Comparison of ENCODE assay signal across 9 mouse cellular contexts in genomic region chr7:45567112-45567779, GRCm38 (mm10). TPM values are rescaled to one million over a fixed set of nuclear protein-coding genes. Genes with fewer than 3 reads are reported as not detected.
DNase-seq lines count a peak whose midpoint lies in the region; ATAC-seq and TF ChIP-seq lines count a peak whose summit lies in the region.
"Had no signal": no experiment of that assay in that cellular context is flagged by ENCODE, and none has a peak within 500 bp of the region (broad histone marks: within the 10 kb centered on the region; RNA-seq: fewer than 3 reads in every experiment).

No protein-coding gene starts in this region.

- H3K9me3 ChIP-seq in heart, embryonic 11.5 days (replicated peaks; ENCODE audit: control insufficient read depth, low read length): no peaks in the 10 kb centered on the region
- H3K9me3 ChIP-seq in ES-E14 (ENCODE audit: control insufficient read depth, insufficient read depth, low read depth, low read length): no peaks in the 10 kb centered on the region
- H3K9me3 ChIP-seq in hindbrain, embryonic 10.5 days: no peaks in the 10 kb centered on the region

- no peak for ATAC-seq in heart, embryonic 11.5 days (replicated peaks; ENCODE audit: insufficient number of reproducible peaks, low FRiP score, low TSS enrichment)

- no peaks in the 10 kb centered on the region for H3K27me3 ChIP-seq in heart, embryonic 11.5 days (ENCODE audit: control insufficient read depth, insufficient read depth, low read length)
- peaks cover 2% of the 10 kb centered on the region; the same call in 1 of the 2 replicates for H3K27me3 ChIP-seq in hindbrain, embryonic 10.5 days (ENCODE audit: insufficient read depth, poor library complexity, severe bottlenecking)

- WGBS in heart, embryonic 11.5 days (ENCODE audit: insufficient replicate concordance): 72% methylated on average over 8 of the region's 8 CpGs
- WGBS in hindbrain, embryonic 10.5 days: 70% methylated on average over 8 of the region's 8 CpGs
- 95% methylated on average over 8 of the region's 8 CpGs for WGBS in macrophage (ENCODE audit: missing documents)

- in situ Hi-C loops in ES-E14 (cut with MboI; ENCODE audit: low sequenced_read_pairs in 2 of 2, unreplicated experiment in 2 of 2): no loop called here

- H3K36me3 ChIP-seq in heart, embryonic 11.5 days (ENCODE audit: control insufficient read depth, insufficient read depth, low read length): no peaks in the 10 kb centered on the region
- H3K36me3 ChIP-seq in ES-E14 (ENCODE audit: control insufficient read depth, insufficient read depth, low read length, poor library complexity, severe bottlenecking): peaks cover 16% of the 10 kb centered on the region
- no peaks in the 10 kb centered on the region for H3K36me3 ChIP-seq in hindbrain, embryonic 10.5 days
- H3K36me3 ChIP-seq in macrophage (ENCODE audit: inconsistent target): no peaks in the 10 kb centered on the region

- peaks cover 19% of the 10 kb centered on the region for H3K79me2 ChIP-seq in macrophage (ENCODE audit: inconsistent target)

- H3K27ac ChIP-seq in heart, embryonic 11.5 days (ENCODE audit: low read depth, low read length): peak overlapping the region; percentile 82
- H3K27ac ChIP-seq in ES-E14 (ENCODE audit: insufficient read depth, low read depth, low read length, poor library complexity, severe bottlenecking) (peak overlapping the region; percentile 87), macrophage (peak overlapping the region; percentile 63)
- H3K27ac ChIP-seq in hindbrain, embryonic 10.5 days: peak overlapping the region; percentile 84

- no peak overlapping the region for H3K4me3 ChIP-seq in heart, embryonic 11.5 days (ENCODE audit: low read depth, low read length)
- H3K4me3 ChIP-seq in ES-E14 (ENCODE audit: insufficient read depth in 1 of 2, low read depth in 1 of 2, low read length in 2 of 2, poor library complexity in 1 of 2, severe bottlenecking in 1 of 2) (peak overlapping the region in 1 of 2 experiments; percentile 14; a peak in 2 of 4 replicates), macrophage (ENCODE audit: inconsistent target) (no peak overlapping the region; the same call in 1 of the 2 replicates)
- H3K4me3 ChIP-seq in hindbrain, embryonic 10.5 days: peak overlapping the region; percentile 62; the same call in 1 of the 2 replicates

- H3K4me2 ChIP-seq in heart, embryonic 11.5 days: peak overlapping the region; percentile 81

- 0 out of 2 replicates have a peak overlapping the region, but pooled peaks have one; percentile 10 for H3K9ac ChIP-seq in heart, embryonic 11.5 days (ENCODE audit: low read depth, low read length)
- peak overlapping the region; percentile 46; the same call in 1 of the 2 replicates for H3K9ac ChIP-seq in ES-E14 (ENCODE audit: insufficient read depth, low read depth, low read length, poor library complexity, severe bottlenecking)

- peaks cover 22% of the 10 kb centered on the region for H3K4me1 ChIP-seq in heart, embryonic 11.5 days (ENCODE audit: control insufficient read depth, insufficient read depth, low read length)
- H3K4me1 ChIP-seq in ES-E14 (ENCODE audit: control insufficient read depth in 2 of 2, insufficient read depth in 2 of 2, low read length in 2 of 2, poor library complexity in 1 of 2): peaks cover 0 to 15% of the 10 kb centered on the region in 2 experiments; a peak in 2 of 4 replicates
- H3K4me1 ChIP-seq in hindbrain, embryonic 10.5 days (replicated peaks): peaks cover 44% of the 10 kb centered on the region

- no peak for DNase-seq in heart, adult 8-10 months (ENCODE audit: low spot score)
- DNase-seq in ES-E14 (ENCODE audit: low read depth, low spot score): no peak
- no peak for DNase-seq in hindbrain, embryonic 10.5 days (ENCODE audit: low spot score)
- DNase-seq in cerebellum, postnatal 4 days (ENCODE audit: low spot score in 2 of 2): no peak
- no peak for DNase-seq in T-cell, adult 2 months (ENCODE audit: low spot score)
- DNase-seq in urinary bladder, postnatal 36 days (ENCODE audit: low spot score in 2 of 2): no peak

TF ChIP-seq in ES-E14, 5 proteins besides CTCF, POLR2A, EP300 and RAD21:
- TF ChIP-seq HCFC1 (IDR thresholded peaks at IDR 0.05; ENCODE audit: borderline replicate concordance, insufficient read depth, low read length) (no peak), ZNF384 (IDR thresholded peaks at IDR 0.05; ENCODE audit: low read depth, low read length) (no peak), ZC3H11A (IDR thresholded peaks at IDR 0.05; ENCODE audit: borderline replicate concordance, low read depth, low read length) (no peak), MAFK (IDR thresholded peaks at IDR 0.05; ENCODE audit: insufficient read depth, low read depth, low read length) (no peak), CHD2 (IDR thresholded peaks at IDR 0.05; ENCODE audit: low read depth, low read length) (no peak)

RNA-seq across cellular contexts. Expression of gene Bcat2, which starts 2.7 kb away (rescaled TPM):
- polyA plus RNA-seq in heart, embryonic 11.5 days (2014; fragmentation: Nextera tagmentation; extraction: Ambion mirVana): 69.1 and 73.2 TPM in 2 replicates
- 100 to 1,000 TPM; 295 to 316 (median 308) TPM for total RNA-seq in heart, adult 8-10 months (2022)
- total RNA-seq in ES-E14 (2012; rRNA removed): 60.3 and 87.7 TPM in 2 replicates
- 37.1 and 46.2 TPM in 2 replicates for polyA plus RNA-seq in hindbrain, embryonic 10.5 days (2016; fragmentation: Nextera tagmentation; extraction: Ambion mirVana)
- total RNA-seq in macrophage (2018; cell fraction: chromatin; rRNA removed): 10 to 100 TPM; 20.0 to 99.2 (median 54.1) TPM
- total RNA-seq in macrophage (2018; cell fraction: cytosol; rRNA removed): 10 to 100 TPM; 32.6 to 70.4 (median 51.1) TPM
- 10 to 100 TPM; 26.7 to 83.3 (median 51.8) TPM for total RNA-seq in macrophage (2018; cell fraction: nucleus; rRNA removed)
- 31.4 to 52.8 TPM (median 38.5 TPM) in 3 replicates for polyA plus RNA-seq in macrophage (2018)

RNA-seq across cellular contexts. Expression of gene Hsd17b14, which starts 12.6 kb away (rescaled TPM):
- polyA plus RNA-seq in heart, embryonic 11.5 days (2014; fragmentation: Nextera tagmentation; extraction: Ambion mirVana): 0.31 and 1.5 TPM in 2 replicates
- total RNA-seq in heart, adult 8-10 months (2022): 1 to 10 TPM in 3 of 4 experiments, under 1 TPM in 1; 0.40 to 2.0 (median 1.1) TPM
- total RNA-seq in ES-E14 (2012; rRNA removed): 32.5 and 33.0 TPM in 2 replicates
- 1.1 and 1.5 TPM in 2 replicates for polyA plus RNA-seq in hindbrain, embryonic 10.5 days (2016; fragmentation: Nextera tagmentation; extraction: Ambion mirVana)
- 10 to 100 TPM in 1 of 26 experiments, 1 to 10 TPM in 6, under 1 TPM in 2, not detected in 17; 0.69 to 13.0 (median 2.7) TPM for total RNA-seq in macrophage (2018; cell fraction: chromatin; rRNA removed)
- total RNA-seq in macrophage (2018; cell fraction: cytosol; rRNA removed): 1 to 10 TPM; 1.4 to 7.1 (median 2.7) TPM
- 1 to 10 TPM in 10 of 26 experiments, under 1 TPM in 8, not detected in 8; 0.40 to 5.7 (median 1.1) TPM for total RNA-seq in macrophage (2018; cell fraction: nucleus; rRNA removed)
- 0.78 to 5.8 TPM (median 1.3 TPM) in 3 replicates for polyA plus RNA-seq in macrophage (2018)
- total RNA-seq: layer of hippocampus, postnatal 14 days had no signal

RNA-seq across cellular contexts. Expression of gene Plekha4, which starts 41.1 kb away (rescaled TPM):
- polyA plus RNA-seq in heart, embryonic 11.5 days (2014; fragmentation: Nextera tagmentation; extraction: Ambion mirVana): 1.1 TPM in 2 replicates
- total RNA-seq in heart, adult 8-10 months (2022): 1 to 10 TPM; 2.6 to 4.2 (median 3.0) TPM
- total RNA-seq in ES-E14 (2012; rRNA removed): 17.8 and 20.2 TPM in 2 replicates
- 4.1 and 4.5 TPM in 2 replicates for polyA plus RNA-seq in hindbrain, embryonic 10.5 days (2016; fragmentation: Nextera tagmentation; extraction: Ambion mirVana)
- 10 to 100 TPM in 4 of 26 experiments, 1 to 10 TPM in 22; 1.5 to 53.4 (median 6.1) TPM for total RNA-seq in macrophage (2018; cell fraction: chromatin; rRNA removed)
- 1 to 10 TPM in 4 of 26 experiments, under 1 TPM in 22; 0.28 to 1.7 (median 0.69) TPM for total RNA-seq in macrophage (2018; cell fraction: cytosol; rRNA removed)
- 10 to 100 TPM in 3 of 26 experiments, 1 to 10 TPM in 23; 1.0 to 29.3 (median 5.1) TPM for total RNA-seq in macrophage (2018; cell fraction: nucleus; rRNA removed)
- 0.04 to 1.5 TPM (median 0.68 TPM) in 3 replicates for polyA plus RNA-seq in macrophage (2018)

RNA-seq across cellular contexts. Expression of gene Ppp1r15a, which starts 41.2 kb away (rescaled TPM):
- polyA plus RNA-seq in heart, embryonic 11.5 days (2014; fragmentation: Nextera tagmentation; extraction: Ambion mirVana): 28.5 and 28.8 TPM in 2 replicates
- total RNA-seq in heart, adult 8-10 months (2022): 10 to 100 TPM; 21.9 to 31.6 (median 28.0) TPM
- total RNA-seq in ES-E14 (2012; rRNA removed): 31.4 and 37.9 TPM in 2 replicates
- 18.6 and 20.2 TPM in 2 replicates for polyA plus RNA-seq in hindbrain, embryonic 10.5 days (2016; fragmentation: Nextera tagmentation; extraction: Ambion mirVana)
- total RNA-seq in macrophage (2018; cell fraction: chromatin; rRNA removed): 1,000 to 10,000 TPM in 2 of 26 experiments, 100 to 1,000 TPM in 17, 10 to 100 TPM in 7; 25.4 to 2,234 (median 205) TPM
- 1,000 to 10,000 TPM in 8 of 26 experiments, 100 to 1,000 TPM in 12, 10 to 100 TPM in 6; 42.6 to 2,483 (median 506) TPM for total RNA-seq in macrophage (2018; cell fraction: cytosol; rRNA removed)
- total RNA-seq in macrophage (2018; cell fraction: nucleus; rRNA removed): 1,000 to 10,000 TPM in 8 of 26 experiments, 100 to 1,000 TPM in 14, 10 to 100 TPM in 4; 38.1 to 2,404 (median 797) TPM
- 21.4 to 32.3 TPM (median 27.6 TPM) in 3 replicates for polyA plus RNA-seq in macrophage (2018)

RNA-seq across cellular contexts. Expression of gene Fgf21, which starts 48.0 kb away (rescaled TPM):
- not detected in 2 replicates for polyA plus RNA-seq in heart, embryonic 11.5 days (2014; fragmentation: Nextera tagmentation; extraction: Ambion mirVana)
- total RNA-seq in heart, adult 8-10 months (2022): not detected
- 0.67 and 1.1 TPM in 2 replicates for total RNA-seq in ES-E14 (2012; rRNA removed)
- not detected in 2 replicates for polyA plus RNA-seq in hindbrain, embryonic 10.5 days (2016; fragmentation: Nextera tagmentation; extraction: Ambion mirVana)
- total RNA-seq in macrophage (2018; cell fraction: chromatin; rRNA removed): not detected
- not detected for total RNA-seq in macrophage (2018; cell fraction: cytosol; rRNA removed)
- total RNA-seq in macrophage (2018; cell fraction: nucleus; rRNA removed): not detected
- not detected in 3 replicates for polyA plus RNA-seq in macrophage (2018)
- total RNA-seq: layer of hippocampus, postnatal 14 days had no signal
